Mouse (Mus musculus) spleen, adult 2 months (tissue): Measurements from ENCODE around the gene Maml2. TPM values are rescaled to one million over a fixed set of nuclear protein-coding genes. Genes with fewer than 3 reads are reported as not detected.
A peak's percentile ranks its signal among the peaks of the same experiment; 100 is the strongest.

ENCODE experiments used
- DNase-seq, 2 experiments: peaks; one replicate each; pipeline versions ENCODE4 v3.0.0 to v3.0.0-alpha.2; 2012 to 2021; ENCODE audit warnings: low spot score in 2 of 2, low read depth in 1 of 2
- H3K27ac ChIP-seq: fragments of 200-500 bp; 2 replicates; pipeline ENCODE4 v1.5.1; 2012; ENCODE audit warnings: low read length, inconsistent platforms; ENCODE audit not compliant: insufficient read depth
- H3K27me3 ChIP-seq: fragments of 200-500 bp; 2 replicates; pipeline ENCODE4 v1.6.1; 2012; ENCODE audit warnings: mild to moderate bottlenecking, moderate library complexity, low read length, inconsistent platforms; ENCODE audit not compliant: control insufficient read depth, insufficient read depth
- H3K36me3 ChIP-seq: fragments of 200-500 bp; 2 replicates; pipeline ENCODE4 v1.6.1; 2012; ENCODE audit warnings: mild to moderate bottlenecking, low read length, inconsistent platforms; ENCODE audit not compliant: control insufficient read depth, insufficient read depth
- H3K4me1 ChIP-seq: fragments of 200-500 bp; 2 replicates; pipeline ENCODE4 v1.6.1; 2011; ENCODE audit warnings: inconsistent platforms; ENCODE audit not compliant: control insufficient read depth, insufficient read depth, insufficient read length
- H3K4me3 ChIP-seq: fragments of 200-500 bp; 2 replicates; pipeline ENCODE4 v1.5.1; 2011; ENCODE audit warnings: mild to moderate bottlenecking, inconsistent platforms; ENCODE audit not compliant: insufficient read depth, insufficient read length; ENCODE audit errors: extremely low read depth
- CTCF ChIP-seq: fragments of 200-500 bp; IDR thresholded peaks from 2 replicates; pipeline ENCODE4 v1.5.1; 2011; ENCODE audit warnings: mild to moderate bottlenecking, inconsistent platforms; ENCODE audit not compliant: insufficient read depth, insufficient read length, insufficient replicate concordance; ENCODE audit errors: extremely low read depth
- POLR2A ChIP-seq: fragments of 200-500 bp; IDR thresholded peaks from 2 replicates; pipeline ENCODE4 v1.6.1; 2011; ENCODE audit warnings: low read depth, low read length, inconsistent platforms
- WGBS: fragments of 180-500 bp; shearing (Covaris S2); methylation state at CpG from one replicate; pipeline ENCODE4 v1.1.7; 2018; 5-methylcytosine and 5-hydroxymethylcytosine counted together
- polyA plus RNA-seq: library from polyadenylated mRNA; depleted of rRNA; stranded (reverse); fragments of >200 nt; gene quantifications from 2 replicates; pipeline ENCODE4 v1.2.3, GENCODE M21; 2012

Gene Maml2
- polyA plus RNA-seq, 1 experiment = 9.4 TPM

GRCm38 (mm10) chr9:13536419-13537261 lies 238.9 kb downstream of the Maml2 start:
- TF ChIP-seq CTCF (no peak), POLR2A (no peak)
- Histone ChIP-seq H3K27me3 (no peaks in the 10 kb centered on the region), H3K4me3 (no peak overlapping the region), H3K27ac (peak overlapping the region; percentile 83), H3K36me3 (no peaks in the 10 kb centered on the region), H3K4me1 (peaks cover 23% of the 10 kb centered on the region; the same call in 1 of the 2 replicates)
- peak; percentile 79 to 87 for DNase-seq
- 23% methylated on average over 12 of the region's 12 CpGs for WGBS

GRCm38 (mm10) chr9:13538200-13538599 lies 240.4 kb downstream of the Maml2 start:
- Histone ChIP-seq H3K36me3 (no peaks in the 10 kb centered on the region), H3K4me1 (peaks cover 23% of the 10 kb centered on the region; the same call in 1 of the 2 replicates), H3K4me3 (no peak overlapping the region), H3K27ac (no peak overlapping the region), H3K27me3 (no peaks in the 10 kb centered on the region)
- WGBS = 91% methylated on average over 7 of the region's 7 CpGs
- no peak for TF ChIP-seq POLR2A
- no peak for TF ChIP-seq CTCF
- DNase-seq = no peak

- TF ChIP-seq POLR2A (no peak), CTCF (no peak)
- Histone ChIP-seq H3K27ac (no peak overlapping the region), H3K36me3 (no peaks in the 10 kb centered on the region; the same call in 1 of the 2 replicates), H3K4me1 (peaks cover 23% of the 10 kb centered on the region; the same call in 1 of the 2 replicates), H3K27me3 (no peaks in the 10 kb centered on the region), H3K4me3 (no peak overlapping the region)
- no peak for DNase-seq
- 60% methylated on average over 4 of the region's 4 CpGs for WGBS
Measured at GRCm38 (mm10) chr9:13539535-13539934, 241.8 kb downstream of the Maml2 start.

GRCm38 (mm10) chr9:13540227-13540626 lies 242.5 kb downstream of the Maml2 start:
- Histone ChIP-seq H3K27ac (no peak overlapping the region), H3K4me3 (no peak overlapping the region), H3K27me3 (no peaks in the 10 kb centered on the region), H3K4me1 (peaks cover 23% of the 10 kb centered on the region; the same call in 1 of the 2 replicates), H3K36me3 (no peaks in the 10 kb centered on the region; the same call in 1 of the 2 replicates)
- DNase-seq = no peak
- 79% methylated on average over 2 of the region's 2 CpGs for WGBS
- TF ChIP-seq CTCF (no peak), POLR2A (no peak)

DNA sequence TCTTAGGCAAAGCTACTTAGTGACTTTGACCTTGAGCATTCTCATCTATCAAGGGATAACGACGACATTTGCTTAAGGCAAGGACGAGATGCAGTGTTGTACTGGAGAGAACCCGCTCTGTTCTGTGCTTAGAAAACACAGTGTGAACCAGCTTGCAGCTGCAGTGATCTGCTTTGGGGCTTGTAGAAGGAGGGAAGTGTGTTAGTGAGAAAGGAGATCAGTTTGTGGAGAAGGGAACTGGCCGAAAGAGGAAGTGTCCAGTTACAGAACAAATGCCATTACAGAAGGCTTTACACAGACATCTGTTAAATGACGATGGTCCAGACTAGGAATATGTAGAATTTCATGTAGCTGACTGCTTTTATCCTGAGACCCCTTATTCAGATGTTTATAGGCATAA lies 243.0 kb downstream of the Maml2 start:
- Histone ChIP-seq H3K36me3 (no peaks in the 10 kb centered on the region; the same call in 1 of the 2 replicates), H3K4me1 (peaks cover 22% of the 10 kb centered on the region; the same call in 1 of the 2 replicates), H3K27ac (no peak overlapping the region), H3K27me3 (no peaks in the 10 kb centered on the region), H3K4me3 (no peak overlapping the region)
- no peak for TF ChIP-seq CTCF
- TF ChIP-seq POLR2A = no peak
- WGBS = 24% methylated on average over 6 of the region's 6 CpGs
- no peak for DNase-seq

GRCm38 (mm10) chr9:13543167-13543566 lies 245.4 kb downstream of the Maml2 start:
- WGBS = 78% methylated on average over 8 of the region's 8 CpGs
- no peak overlapping the region for H3K27ac ChIP-seq
- H3K4me3 ChIP-seq = no peak overlapping the region
- no peaks in the 10 kb centered on the region; the same call in 1 of the 2 replicates for H3K36me3 ChIP-seq
- H3K4me1 ChIP-seq = peaks cover 11% of the 10 kb centered on the region; the same call in 1 of the 2 replicates
- DNase-seq = no peak
- TF ChIP-seq CTCF = no peak
- no peak for TF ChIP-seq POLR2A
- no peaks in the 10 kb centered on the region for H3K27me3 ChIP-seq

DNA sequence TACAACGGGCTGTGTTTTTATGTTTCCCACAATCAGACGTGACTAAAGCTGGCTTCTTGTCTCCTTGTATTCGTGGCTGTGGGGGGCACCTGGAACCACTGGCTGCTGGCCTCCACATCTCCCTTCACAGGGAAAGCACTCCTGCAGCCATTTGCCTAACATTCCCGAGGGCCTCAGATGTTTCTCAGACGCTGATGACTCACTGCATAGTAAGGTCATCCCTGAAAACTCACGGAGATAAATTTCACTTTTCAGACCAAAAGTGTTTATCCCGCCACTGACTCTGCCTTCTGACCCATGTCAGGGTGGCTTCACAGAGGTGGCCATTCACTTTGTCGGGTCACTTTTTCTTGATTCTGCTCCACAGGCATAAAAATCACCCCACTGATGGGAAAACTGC lies 246.4 kb downstream of the Maml2 start:
- WGBS = 93% methylated on average over 8 of the region's 8 CpGs
- Histone ChIP-seq H3K36me3 (no peaks in the 10 kb centered on the region; the same call in 1 of the 2 replicates), H3K4me3 (no peak overlapping the region)

More for the DNA sequence above, 246.4 kb downstream of the Maml2 start:
- DNase-seq = no peak
- Histone ChIP-seq H3K4me1 (peaks cover 11% of the 10 kb centered on the region; the same call in 1 of the 2 replicates), H3K27me3 (no peaks in the 10 kb centered on the region), H3K27ac (no peak overlapping the region)
- TF ChIP-seq CTCF = no peak
- no peak for TF ChIP-seq POLR2A
